Mouse (Mus musculus) testis, postnatal 10 days (tissue): ENCODE data around the gene Itga2b.
"Not testable (repeated sequence)": the region's sequence is repeated elsewhere in the genome, so short reads cannot be mapped to it uniquely, and the experiment has no call there.

Source experiments
- DNase-seq: peaks from one replicate; pipeline ENCODE4 v3.0.0; 2021; ENCODE audit warnings: low spot score

The Itga2b gene

GRCm38 (mm10) chr11:102411061-102411460, 58.9 kb downstream of the Itga2b start:
- DNase-seq, result no peak

- not testable (repeated sequence) for DNase-seq
Observed at GRCm38 (mm10) chr11:102410345-102410744, 59.6 kb downstream of the Itga2b start.

GRCm38 (mm10) chr11:102409795-102410330, 60.1 kb downstream of the Itga2b start:
- DNase-seq, result no peak

- DNase-seq, result no peak
Observed at GRCm38 (mm10) chr11:102408888-102409794, 60.8 kb downstream of the Itga2b start.

GRCm38 (mm10) chr11:102408344-102408876, 61.5 kb downstream of the Itga2b start:
- DNase-seq, result peak; percentile 96

- DNase-seq, result no peak
Observed at GRCm38 (mm10) chr11:102407834-102408215, 62.1 kb downstream of the Itga2b start, which contains the start of gene Slc25a39. TSS of gene Slc25a39 (minus strand) at chr11:102407946.

- peak; percentile 99 for DNase-seq
Observed at GRCm38 (mm10) chr11:102406900-102407833, 62.8 kb downstream of the Itga2b start.

GRCm38 (mm10) chr11:102406401-102406800, 63.5 kb downstream of the Itga2b start:
- peak; percentile 47 for DNase-seq

GRCm38 (mm10) chr11:102405544-102406285, 64.2 kb downstream of the Itga2b start:
- DNase-seq, result no peak

GRCm38 (mm10) chr11:102404161-102405010, 65.5 kb downstream of the Itga2b start:
- no peak for DNase-seq

- DNase-seq, result no peak
Observed at GRCm38 (mm10) chr11:102403657-102404056, 66.3 kb downstream of the Itga2b start.
